Mouse (Mus musculus) layer of hippocampus, adult 9-11 months (tissue): ENCODE measurements around the gene Fdx1l.
"Not testable (repeated sequence)": the region's sequence is repeated elsewhere in the genome, so short reads cannot be mapped to it uniquely, and the experiment has no call there.

ENCODE experiments used
- DNase-seq: peaks from one replicate; pipeline ENCODE4 v3.0.0; 2022

Fdx1l gene

GRCm38 (mm10) chr9:21072641-21073040 is 773 bp downstream of the Fdx1l start:
- DNase-seq, result no peak

DNA sequence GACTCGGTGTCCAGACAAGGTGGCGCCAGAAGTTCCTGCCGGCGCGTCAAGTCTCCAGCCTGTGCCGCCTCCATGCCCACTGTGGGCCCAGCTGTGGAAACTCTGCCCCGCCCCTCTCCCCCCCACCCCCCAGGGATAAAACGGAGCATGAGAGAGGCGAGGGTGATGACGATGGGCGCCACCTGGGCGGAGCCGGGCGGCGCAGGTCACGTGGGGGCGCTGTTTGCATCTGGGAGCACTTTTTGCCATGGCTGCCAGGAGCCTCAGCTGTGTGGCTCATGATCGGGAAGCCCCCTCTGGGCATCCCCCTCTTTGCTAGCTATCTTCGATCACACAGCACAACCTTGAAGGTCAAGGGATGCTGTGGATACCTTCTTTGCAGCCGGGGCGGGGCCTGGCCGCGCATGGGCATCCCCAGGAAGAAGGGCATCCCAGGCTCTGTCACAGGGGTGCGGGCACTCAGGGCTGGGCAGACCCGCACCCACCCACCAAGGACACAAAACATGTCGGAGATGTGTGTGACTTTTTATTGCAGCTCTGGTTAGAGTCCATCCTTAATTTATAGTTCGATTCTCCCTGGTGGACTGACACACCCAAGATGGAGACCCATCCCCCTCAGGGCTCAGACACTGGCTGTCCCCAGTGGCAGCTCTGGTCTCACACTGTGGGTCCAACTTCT is 6.3 kb downstream of the Fdx1l start, which contains the start of gene Zglp1:
Gene Zglp1, minus strand, starts transcription at position 88 of the 679 bp plus-strand sequence.
- DNase-seq, result no peak

GRCm38 (mm10) chr9:21062928-21063327 is 10.5 kb downstream of the Fdx1l start:
- DNase-seq, result peak; percentile 79

- no peak for DNase-seq
Measured at GRCm38 (mm10) chr9:21051578-21051977, 21.8 kb downstream of the Fdx1l start.

DNA sequence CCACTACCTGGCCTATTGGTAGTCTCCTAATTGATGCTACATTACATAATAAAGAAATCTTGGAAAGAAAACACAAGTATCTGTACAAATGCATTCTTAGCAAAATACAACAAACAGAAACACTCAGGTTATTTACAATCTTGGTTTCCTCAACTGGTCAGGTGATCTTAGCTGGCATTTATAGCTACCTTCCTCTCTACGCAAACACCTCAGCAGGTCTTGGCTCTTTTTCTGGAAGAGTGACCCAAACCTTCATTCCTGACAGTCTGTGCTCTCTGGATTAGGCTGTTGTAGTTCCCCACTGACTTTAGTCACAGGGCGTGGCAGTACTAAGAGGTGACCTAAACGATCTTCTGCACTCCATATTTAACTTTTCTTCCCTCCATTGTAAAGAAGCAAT is 28.2 kb downstream of the Fdx1l start:
- DNase-seq, result no peak

GRCm38 (mm10) chr9:21044785-21045184 is 28.6 kb downstream of the Fdx1l start:
- not testable (repeated sequence) for DNase-seq

- DNase-seq, result no peak
Measured at GRCm38 (mm10) chr9:21043563-21043962, 29.9 kb downstream of the Fdx1l start.

GRCm38 (mm10) chr9:21041308-21041707 is 32.1 kb downstream of the Fdx1l start:
- peak; percentile 93 for DNase-seq

- DNase-seq, result no peak
Measured at GRCm38 (mm10) chr9:21039779-21040178, 33.6 kb downstream of the Fdx1l start.

DNA sequence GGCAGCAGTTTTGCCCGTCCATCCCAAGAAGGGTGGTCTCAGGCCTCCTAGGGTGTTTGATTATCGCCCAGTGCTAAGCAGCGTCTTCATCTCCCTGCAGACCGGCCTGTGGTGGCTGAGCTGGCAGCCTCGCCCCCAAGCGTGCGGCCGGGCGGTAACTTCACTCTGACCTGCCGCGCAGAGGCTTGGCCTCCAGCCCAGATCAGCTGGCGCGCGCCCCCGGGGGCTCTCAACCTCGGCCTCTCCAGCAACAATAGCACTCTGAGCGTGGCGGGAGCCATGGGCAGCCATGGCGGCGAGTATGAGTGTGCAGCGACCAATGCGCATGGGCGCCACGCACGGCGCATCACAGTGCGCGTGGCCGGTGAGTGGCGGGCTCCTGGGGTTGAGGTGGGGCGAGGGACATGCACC is 35.9 kb downstream of the Fdx1l start:
- DNase-seq, result no peak

- no peak for DNase-seq
Measured at GRCm38 (mm10) chr9:21036666-21037065, 36.7 kb downstream of the Fdx1l start.

DNA sequence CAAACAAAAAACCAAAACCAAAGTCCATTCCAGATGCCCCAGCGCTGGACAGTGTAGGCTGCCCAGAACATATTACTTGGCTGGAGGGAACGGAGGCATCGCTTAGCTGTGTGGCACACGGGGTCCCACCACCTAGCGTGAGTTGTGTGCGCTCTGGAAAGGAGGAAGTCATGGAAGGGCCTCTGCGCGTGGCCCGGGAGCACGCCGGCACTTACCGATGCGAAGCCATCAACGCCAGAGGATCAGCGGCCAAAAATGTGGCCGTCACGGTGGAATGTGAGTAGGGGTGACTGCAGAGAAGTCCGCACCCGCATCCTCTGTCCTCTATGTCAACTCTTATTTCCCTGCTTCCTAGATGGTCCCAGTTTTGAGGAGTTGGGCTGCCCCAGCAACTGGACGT is 37.3 kb downstream of the Fdx1l start:
- no peak for DNase-seq

GRCm38 (mm10) chr9:21035586-21035985 is 37.8 kb downstream of the Fdx1l start:
- DNase-seq, result no peak

- no peak for DNase-seq
Measured at GRCm38 (mm10) chr9:21034481-21035085, 38.8 kb downstream of the Fdx1l start.

DNA sequence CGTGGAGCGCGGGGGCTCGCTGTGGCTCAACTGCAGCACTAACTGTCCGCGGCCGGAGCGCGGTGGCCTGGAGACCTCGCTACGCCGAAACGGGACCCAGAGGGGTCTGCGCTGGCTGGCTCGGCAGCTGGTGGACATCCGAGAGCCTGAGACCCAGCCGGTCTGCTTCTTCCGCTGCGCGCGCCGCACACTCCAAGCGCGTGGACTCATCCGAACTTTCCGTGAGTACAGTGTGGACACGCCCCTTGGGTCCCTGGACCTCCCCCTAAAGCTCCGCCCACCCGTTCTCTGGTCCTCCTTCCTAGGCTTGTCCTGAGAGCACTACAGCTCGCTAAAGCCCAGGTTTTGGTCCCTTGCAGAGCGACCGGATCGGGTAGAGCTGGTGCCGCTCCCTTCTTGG is 40.3 kb downstream of the Fdx1l start:
- peak; percentile 83 for DNase-seq

DNA sequence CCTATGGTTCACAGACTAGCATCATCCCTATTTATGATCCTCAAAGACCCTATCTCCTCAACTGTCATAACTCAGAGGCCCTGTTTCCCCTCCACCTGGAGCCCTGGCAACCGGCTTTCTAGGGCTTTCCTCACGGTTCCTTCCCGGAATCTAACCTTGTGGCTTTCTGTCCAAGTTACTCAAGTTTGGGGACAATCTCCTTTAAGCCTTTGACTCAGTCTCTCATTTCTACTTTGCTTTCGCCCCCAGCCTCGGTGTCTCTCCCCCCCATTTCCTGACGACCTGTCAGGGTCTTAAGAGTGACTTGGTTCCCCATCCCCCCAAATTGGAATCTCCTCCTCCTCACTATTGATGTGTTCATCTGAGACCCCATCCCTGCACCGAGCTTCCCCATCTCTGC is 40.9 kb downstream of the Fdx1l start:
- DNase-seq, result no peak

DNA sequence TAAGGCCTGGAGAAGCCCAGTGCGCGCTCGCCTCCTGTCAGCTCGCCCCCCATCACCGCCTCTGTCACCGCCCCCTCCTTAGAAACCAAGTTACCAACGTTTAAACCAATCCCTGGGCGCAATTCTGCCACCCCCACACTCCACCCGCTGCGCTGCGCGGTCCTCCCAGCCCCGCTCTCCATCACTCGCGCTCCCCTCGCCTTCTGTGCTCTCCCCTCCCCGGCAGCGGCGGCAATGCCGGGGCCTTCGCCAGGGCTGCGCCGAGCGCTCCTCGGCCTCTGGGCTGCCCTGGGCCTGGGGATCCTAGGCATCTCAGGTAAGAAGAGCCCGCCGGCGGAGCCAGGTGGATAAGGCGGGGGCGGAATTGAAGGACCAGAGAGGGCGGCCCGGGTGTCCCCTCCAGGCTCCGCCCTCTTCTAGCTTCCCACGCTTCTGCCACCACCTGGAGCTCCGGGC is 41.5 kb downstream of the Fdx1l start, which contains the start of gene Icam5:
Gene Icam5, plus strand, starts transcription at position 178 of the 456 bp plus-strand sequence.
- peak; percentile 89 for DNase-seq

GRCm38 (mm10) chr9:21031251-21031895 is 42.0 kb downstream of the Fdx1l start:
- peak; percentile 87 for DNase-seq

DNA sequence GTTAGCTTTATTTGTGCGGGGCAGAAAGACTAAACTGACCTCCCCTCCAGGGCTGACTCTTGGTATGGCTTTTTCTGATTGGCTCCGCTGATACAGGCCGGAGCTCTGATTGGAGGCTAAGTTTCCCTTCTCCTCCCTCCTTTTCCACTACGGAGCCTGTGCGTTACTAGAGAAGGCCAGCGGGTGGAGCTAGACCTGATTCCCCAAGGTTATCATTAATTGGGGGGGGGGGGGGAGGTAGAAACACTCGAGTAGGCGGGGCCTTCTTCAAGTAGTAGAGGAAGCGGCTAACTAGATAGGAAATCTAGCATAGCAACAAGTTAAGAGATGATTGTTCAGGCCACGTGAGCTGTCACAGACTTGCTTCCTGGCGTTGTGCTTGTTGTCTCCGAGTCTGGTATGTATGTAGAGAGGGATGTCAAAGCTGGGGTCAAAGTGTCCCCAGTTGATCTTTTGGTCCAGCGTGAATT is 42.6 kb downstream of the Fdx1l start:
- peak; percentile 90 for DNase-seq

GRCm38 (mm10) chr9:21030055-21030600 is 43.3 kb downstream of the Fdx1l start:
- no peak for DNase-seq

GRCm38 (mm10) chr9:21029291-21030054 is 43.9 kb downstream of the Fdx1l start, which contains the start of gene Icam4:
Gene Icam4 (plus strand): TSS chr9:21029373.
- peak; percentile 72 for DNase-seq

DNA sequence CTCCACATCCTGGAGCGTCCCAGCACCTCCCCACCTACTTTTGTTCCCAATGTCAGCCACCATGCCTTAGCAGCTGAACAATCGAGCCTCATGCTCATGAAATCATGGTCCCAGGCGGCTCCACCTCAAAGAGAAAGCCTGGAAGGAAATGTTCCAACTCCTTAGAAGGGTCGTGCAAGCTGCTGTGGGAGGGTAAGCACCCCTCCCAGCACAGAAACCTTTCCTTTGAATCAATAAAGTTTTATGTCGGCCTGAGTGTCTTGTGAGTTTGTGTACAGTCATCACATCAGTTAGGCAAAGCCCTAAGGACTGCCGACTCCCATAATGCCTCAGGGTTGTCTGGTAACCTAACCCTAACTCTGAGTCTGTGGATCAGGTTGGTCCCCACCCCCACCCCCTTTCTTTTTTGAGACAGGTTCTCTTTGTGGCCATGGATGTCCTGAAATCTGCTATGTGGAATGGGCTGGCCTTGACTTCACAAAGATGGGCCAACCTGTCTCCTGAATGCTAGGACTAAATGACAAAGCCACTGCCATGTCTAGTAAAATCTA is 44.8 kb downstream of the Fdx1l start:
- DNase-seq, result no peak
